Mouse (Mus musculus) G1E (cell line): ENCODE measurements around the gene Cux1. TPM values are rescaled to one million over a fixed set of nuclear protein-coding genes. Genes with fewer than 3 reads are reported as not detected.

ENCODE experiments used
- ATAC-seq: 2 replicates; pipeline ENCODE4 v1.8.0; 2016; ENCODE audit warnings: mild to moderate bottlenecking; ENCODE audit not compliant: insufficient number of reproducible peaks, poor library complexity, low FRiP score, severe bottlenecking; ENCODE audit errors: extremely low read depth
- DNase-seq: peaks from one replicate; pipeline ENCODE4 v3.0.0; 2012; ENCODE audit warnings: low spot score
- H3K27me3 ChIP-seq: 2 replicates; pipeline ENCODE4 v1.6.1; 2012; ENCODE audit warnings: mild to moderate bottlenecking, low read length, inconsistent platforms; ENCODE audit not compliant: insufficient read depth
- H3K36me3 ChIP-seq: replicated peaks from 2 replicates; pipeline ENCODE3; 2012; ENCODE audit warnings: mild to moderate bottlenecking, inconsistent platforms
- H3K4me1 ChIP-seq: 2 replicates; pipeline ENCODE4 v1.6.1; 2012; ENCODE audit warnings: low read depth, low read length, inconsistent platforms, mixed read lengths; ENCODE audit not compliant: insufficient read depth
- H3K4me3 ChIP-seq: 2 replicates; pipeline ENCODE4 v1.5.1; 2012; ENCODE audit warnings: low read depth, mild to moderate bottlenecking, inconsistent platforms, low read length, moderate library complexity, mixed read lengths
- H3K9me3 ChIP-seq: replicated peaks from 2 replicates; pipeline ENCODE4 v1.6.1; 2012; ENCODE audit warnings: inconsistent platforms
- CTCF ChIP-seq: IDR thresholded peaks from 2 replicates; pipeline ENCODE4 v1.5.1; 2012; ENCODE audit warnings: low read depth, low read length, inconsistent platforms, mixed read lengths
- GATA1 ChIP-seq: IDR thresholded peaks from 2 replicates; pipeline ENCODE4 v1.6.1; 2012; ENCODE audit warnings: borderline replicate concordance, low read length, inconsistent platforms, mixed read lengths
- GATA2 ChIP-seq: IDR thresholded peaks from 2 replicates; pipeline ENCODE4 v1.6.1; 2012; ENCODE audit warnings: low read depth, low read length, inconsistent platforms, borderline replicate concordance
- POLR2AphosphoS5 ChIP-seq: IDR thresholded peaks from 2 replicates; pipeline ENCODE4 v1.6.1; 2012; ENCODE audit warnings: low read depth, low read length, inconsistent platforms; ENCODE audit not compliant: insufficient replicate concordance
- TAL1 ChIP-seq: conservative IDR thresholded peaks from 2 replicates; pipeline ENCODE4 v1.6.1; 2012; ENCODE audit warnings: low read depth, low read length, inconsistent platforms, mixed read lengths
- polyA plus RNA-seq: library from polyadenylated mRNA; stranded (reverse); fragments of >175 nt; gene quantifications from 2 replicates; pipeline ENCODE4 v1.2.3, GENCODE M21; 2012
- total RNA-seq, 2 experiments: library from RNA; stranded (forward) in 1 of 2; stranded (reverse) in 1 of 2; fragments of 200-1000 nt in 1 of 2; fragments of >200 nt in 1 of 2; fragmentation: Nextera tagmentation in 1 of 2; gene quantifications; 2 replicates each; pipeline ENCODE4 v1.2.3; 2014 to 2017

Cux1 gene
- total and polyA plus RNA-seq, 3 experiments, result 0.03 to 0.11 TPM; not detected in 1

GRCm38 (mm10) chr5:136533371-136534276 is 33.7 kb downstream of the Cux1 start:
- DNase-seq, result no peak
- Histone ChIP-seq H3K27me3 (peaks cover 2% of the 10 kb centered on the region; the same call in 1 of the 2 replicates), H3K4me1 (no peaks in the 10 kb centered on the region), H3K4me3 (no peak overlapping the region), H3K36me3 (no peaks in the 10 kb centered on the region), H3K9me3 (no peaks in the 10 kb centered on the region)
- TF ChIP-seq CTCF (no peak), GATA1 (no peak), GATA2 (no peak), POLR2AphosphoS5 (no peak), TAL1 (no peak)
- no peak for ATAC-seq

- Histone ChIP-seq H3K36me3 (no peaks in the 10 kb centered on the region), H3K4me3 (no peak overlapping the region), H3K9me3 (no peaks in the 10 kb centered on the region), H3K4me1 (no peaks in the 10 kb centered on the region), H3K27me3 (peaks cover 2% of the 10 kb centered on the region; the same call in 1 of the 2 replicates)
- DNase-seq, result no peak
- TF ChIP-seq GATA1 (no peak), POLR2AphosphoS5 (no peak), GATA2 (no peak), CTCF (no peak), TAL1 (no peak)
- no peak for ATAC-seq
These were observed 35.5 kb downstream of the Cux1 start for GRCm38 (mm10) chr5:136531674-136532365.

GRCm38 (mm10) chr5:136530931-136531330 is 36.4 kb downstream of the Cux1 start:
- no peaks in the 10 kb centered on the region for H3K4me1 ChIP-seq
- H3K4me3 ChIP-seq, result no peak overlapping the region
- H3K9me3 ChIP-seq, result no peaks in the 10 kb centered on the region
- TF ChIP-seq TAL1 (no peak), GATA1 (no peak), CTCF (no peak), POLR2AphosphoS5 (no peak), GATA2 (no peak)
- no peak for ATAC-seq
- peaks cover 2% of the 10 kb centered on the region; the same call in 1 of the 2 replicates for H3K27me3 ChIP-seq
- DNase-seq, result no peak
- no peaks in the 10 kb centered on the region for H3K36me3 ChIP-seq

- Histone ChIP-seq H3K9me3 (no peaks in the 10 kb centered on the region), H3K27me3 (peaks cover 2% of the 10 kb centered on the region; the same call in 1 of the 2 replicates), H3K4me3 (no peak overlapping the region), H3K4me1 (no peaks in the 10 kb centered on the region), H3K36me3 (no peaks in the 10 kb centered on the region)
- ATAC-seq (no peak), DNase-seq (no peak)
- TF ChIP-seq GATA1 (no peak), TAL1 (no peak), POLR2AphosphoS5 (no peak), GATA2 (no peak), CTCF (no peak)
These were observed 38.1 kb downstream of the Cux1 start for GRCm38 (mm10) chr5:136529165-136529564.

- Histone ChIP-seq H3K9me3 (no peaks in the 10 kb centered on the region), H3K4me3 (no peak overlapping the region), H3K27me3 (peaks cover 2% of the 10 kb centered on the region; the same call in 1 of the 2 replicates), H3K4me1 (no peaks in the 10 kb centered on the region), H3K36me3 (no peaks in the 10 kb centered on the region)
- DNase-seq (no peak), ATAC-seq (no peak)
- no peak for TF ChIP-seq GATA1
- no peak for TF ChIP-seq POLR2AphosphoS5
- TF ChIP-seq CTCF, result no peak
- no peak for TF ChIP-seq GATA2
- no peak for TF ChIP-seq TAL1
These were observed 39.4 kb downstream of the Cux1 start for GRCm38 (mm10) chr5:136527871-136528270.

GRCm38 (mm10) chr5:136526545-136526909 is 40.8 kb downstream of the Cux1 start:
- no peak for ATAC-seq

More at GRCm38 (mm10) chr5:136526545-136526909, 40.8 kb downstream of the Cux1 start:
- Histone ChIP-seq H3K27me3 (0 out of 2 replicates have a peak, but pooled peaks cover 4% of the 10 kb centered on the region), H3K9me3 (no peaks in the 10 kb centered on the region), H3K36me3 (no peaks in the 10 kb centered on the region), H3K4me1 (no peaks in the 10 kb centered on the region), H3K4me3 (no peak overlapping the region)
- TF ChIP-seq POLR2AphosphoS5 (no peak), GATA1 (no peak), CTCF (no peak), GATA2 (no peak), TAL1 (no peak)
- no peak for DNase-seq
